Mouse (Mus musculus): ENCODE results near the gene Glb1.
A peak's percentile ranks its signal among the peaks of the same experiment; 100 is the strongest.

Gene Glb1

GRCm38 (mm10) chr9:114442893-114443292 lies 42.0 kb downstream of the Glb1 start:
- DNase-seq (ENCODE audit: low read depth, low spot score), result peak; percentile 30

- DNase-seq (ENCODE audit: low read depth, low spot score), result no peak
Measured at GRCm38 (mm10) chr9:114443351-114443750, 42.5 kb downstream of the Glb1 start.

GRCm38 (mm10) chr9:114446887-114447286 lies 46.0 kb downstream of the Glb1 start:
- no peak for DNase-seq (ENCODE audit: low read depth, low spot score)

- DNase-seq (ENCODE audit: low read depth, low spot score), result peak; percentile 69
Measured at GRCm38 (mm10) chr9:114448700-114449099, 47.8 kb downstream of the Glb1 start.

GRCm38 (mm10) chr9:114449120-114449754 lies 48.4 kb downstream of the Glb1 start:
- no peak for DNase-seq (ENCODE audit: low read depth, low spot score)

GRCm38 (mm10) chr9:114451615-114452014 lies 50.7 kb downstream of the Glb1 start:
- DNase-seq (ENCODE audit: low read depth, low spot score), result no peak

- DNase-seq (ENCODE audit: low read depth, low spot score), result no peak
Measured at GRCm38 (mm10) chr9:114452418-114452817, 51.5 kb downstream of the Glb1 start.

GRCm38 (mm10) chr9:114455420-114455819 lies 54.5 kb downstream of the Glb1 start:
- no peak for DNase-seq (ENCODE audit: low read depth, low spot score)

GRCm38 (mm10) chr9:114458436-114458835 lies 57.6 kb downstream of the Glb1 start:
- DNase-seq (ENCODE audit: low read depth, low spot score), result no peak

GRCm38 (mm10) chr9:114462569-114462968 lies 61.7 kb downstream of the Glb1 start:
- DNase-seq (ENCODE audit: low read depth, low spot score), result no peak

- no peak for DNase-seq (ENCODE audit: low read depth, low spot score)
Measured at GRCm38 (mm10) chr9:114465442-114465841, 64.6 kb downstream of the Glb1 start.

- DNase-seq (ENCODE audit: low read depth, low spot score), result no peak
Measured at GRCm38 (mm10) chr9:114466871-114467270, 66.0 kb downstream of the Glb1 start.

- no peak for DNase-seq (ENCODE audit: low read depth, low spot score)
Measured at GRCm38 (mm10) chr9:114468217-114468616, 67.3 kb downstream of the Glb1 start.

- peak; percentile 73 for DNase-seq (ENCODE audit: low read depth, low spot score)
Measured at GRCm38 (mm10) chr9:114468701-114469100, 67.8 kb downstream of the Glb1 start.

- no peak for DNase-seq (ENCODE audit: low read depth, low spot score)
Measured at GRCm38 (mm10) chr9:114471892-114472291, 71.0 kb downstream of the Glb1 start.

- DNase-seq (ENCODE audit: low read depth, low spot score), result no peak
Measured at GRCm38 (mm10) chr9:114477019-114477418, 76.1 kb downstream of the Glb1 start.

- DNase-seq (ENCODE audit: low read depth, low spot score), result no peak
Measured at GRCm38 (mm10) chr9:114480940-114481339, 80.1 kb downstream of the Glb1 start.

- DNase-seq (ENCODE audit: low read depth, low spot score), result peak; percentile 58
Measured at GRCm38 (mm10) chr9:114484771-114485170, 83.9 kb downstream of the Glb1 start.

GRCm38 (mm10) chr9:114486808-114487207 lies 85.9 kb downstream of the Glb1 start:
- no peak for DNase-seq (ENCODE audit: low read depth, low spot score)

- no peak for DNase-seq (ENCODE audit: low read depth, low spot score)
Measured at GRCm38 (mm10) chr9:114487481-114488258, 86.8 kb downstream of the Glb1 start.

- DNase-seq (ENCODE audit: low read depth, low spot score), result no peak
Measured at GRCm38 (mm10) chr9:114496469-114496868, 95.6 kb downstream of the Glb1 start.

- peak; percentile 92 for DNase-seq (ENCODE audit: low read depth, low spot score)
Measured at GRCm38 (mm10) chr9:114498218-114498617, 97.3 kb downstream of the Glb1 start.
